Mouse (Mus musculus) thymus, adult 2 months (tissue): ENCODE measurements around the gene G6pc.
"Not testable (repeated sequence)": the region's sequence is repeated elsewhere in the genome, so short reads cannot be mapped to it uniquely, and the experiment has no call there.

Experiments
- CTCF ChIP-seq: fragments of 200-500 bp; IDR thresholded peaks from 2 replicates; pipeline ENCODE4 v1.5.1; 2012; ENCODE audit warnings: mild to moderate bottlenecking, control low read depth, low read length, moderate library complexity, borderline replicate concordance; ENCODE audit not compliant: control insufficient read depth, poor library complexity, insufficient read depth; ENCODE audit errors: extremely low read depth
- POLR2A ChIP-seq: fragments of 200-500 bp; IDR thresholded peaks from 2 replicates; pipeline ENCODE4 v1.6.1; 2012; ENCODE audit warnings: mild to moderate bottlenecking, low read length, control low read depth, moderate library complexity; ENCODE audit not compliant: control insufficient read depth, poor library complexity, insufficient read depth; ENCODE audit errors: extremely low read depth

DNA sequence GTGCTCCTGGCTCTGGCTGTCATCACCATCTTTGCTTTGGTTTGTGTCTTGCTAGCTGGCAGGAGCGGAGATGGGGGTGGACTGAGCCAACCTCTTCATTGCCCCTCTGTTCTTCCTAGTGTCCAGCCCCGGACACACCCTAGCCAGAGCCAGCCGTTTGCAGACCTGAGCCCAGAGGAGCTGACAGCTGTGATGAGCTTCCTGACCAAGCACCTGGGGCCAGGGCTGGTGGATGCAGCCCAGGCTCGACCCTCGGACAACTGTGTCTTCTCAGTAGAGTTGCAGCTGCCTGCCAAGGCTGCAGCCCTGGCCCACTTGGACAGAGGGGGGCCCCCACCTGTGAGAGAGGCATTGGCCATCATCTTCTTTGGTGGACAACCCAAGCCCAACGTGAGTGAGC is 36.4 kb upstream of the G6pc start:
- not testable (repeated sequence) for TF ChIP-seq CTCF, POLR2A
